Mouse (Mus musculus): ENCODE measurements around the gene Capn12. TPM values are rescaled to one million over a fixed set of nuclear protein-coding genes. Genes with fewer than 3 reads are reported as not detected.
A peak's percentile ranks its signal among the peaks of the same experiment; 100 is the strongest.

Gene Capn12
- total and polyA plus RNA-seq, 2 experiments from 2014 or later: 0.38 to 0.41 TPM

GRCm38 (mm10) chr7:28931695-28932039 lies 50.4 kb downstream of the Capn12 start:
- ATAC-seq (ENCODE audit: low FRiP score) (no peak), DNase-seq (ENCODE audit: low spot score) (no peak)
- no peak overlapping the region for H3K27ac ChIP-seq (ENCODE audit: low read depth, low read length)
- no peaks in the 10 kb centered on the region for H3K36me3 ChIP-seq (ENCODE audit: insufficient read depth, low read length)
- WGBS: 90% methylated on average over 4 of the region's 4 CpGs
- no peak overlapping the region for H3K9ac ChIP-seq (replicated peaks; ENCODE audit: low read length, poor library complexity, severe bottlenecking)
- no peak for TF ChIP-seq CTCF (IDR thresholded peaks at IDR 0.05)
- H3K4me2 ChIP-seq (ENCODE audit: low read depth, low read length, poor library complexity, severe bottlenecking): no peak overlapping the region
- no peaks in the 10 kb centered on the region for H3K9me3 ChIP-seq (ENCODE audit: low read length)
- H3K4me1 ChIP-seq (ENCODE audit: insufficient read depth, low read length): no peaks in the 10 kb centered on the region
- no peak overlapping the region for H3K4me3 ChIP-seq (ENCODE audit: low read depth, low read length)
- no peaks in the 10 kb centered on the region for H3K27me3 ChIP-seq (ENCODE audit: insufficient read depth, low read length)

GRCm38 (mm10) chr7:28932421-28933041 lies 51.3 kb downstream of the Capn12 start:
- no peak for DNase-seq (ENCODE audit: low spot score)
- H3K27ac ChIP-seq (ENCODE audit: low read depth, low read length): no peak overlapping the region
- no peak for ATAC-seq (ENCODE audit: low FRiP score)
- no peak overlapping the region for H3K4me3 ChIP-seq (ENCODE audit: low read depth, low read length)
- H3K4me1 ChIP-seq (ENCODE audit: insufficient read depth, low read length): no peaks in the 10 kb centered on the region
- 81% methylated on average over 6 of the region's 6 CpGs for WGBS
- H3K4me2 ChIP-seq (ENCODE audit: low read depth, low read length, poor library complexity, severe bottlenecking): no peak overlapping the region
- H3K9me3 ChIP-seq (ENCODE audit: low read length): no peaks in the 10 kb centered on the region
- H3K9ac ChIP-seq (replicated peaks; ENCODE audit: low read length, poor library complexity, severe bottlenecking): no peak overlapping the region
- no peaks in the 10 kb centered on the region for H3K27me3 ChIP-seq (ENCODE audit: insufficient read depth, low read length)
- TF ChIP-seq CTCF (IDR thresholded peaks at IDR 0.05): no peak
- no peaks in the 10 kb centered on the region for H3K36me3 ChIP-seq (ENCODE audit: insufficient read depth, low read length)

- H3K27ac ChIP-seq (ENCODE audit: low read depth, low read length): no peak overlapping the region
- TF ChIP-seq CTCF (IDR thresholded peaks at IDR 0.05): no peak
- ATAC-seq (ENCODE audit: low FRiP score): no peak
- 93% methylated on average over 2 of the region's 2 CpGs for WGBS
- no peak overlapping the region for H3K9ac ChIP-seq (replicated peaks; ENCODE audit: low read length, poor library complexity, severe bottlenecking)
- H3K4me3 ChIP-seq (ENCODE audit: low read depth, low read length): no peak overlapping the region
- H3K9me3 ChIP-seq (ENCODE audit: low read length): no peaks in the 10 kb centered on the region
- H3K27me3 ChIP-seq (ENCODE audit: insufficient read depth, low read length): no peaks in the 10 kb centered on the region
- no peak for DNase-seq (ENCODE audit: low spot score)
- H3K36me3 ChIP-seq (ENCODE audit: insufficient read depth, low read length): no peaks in the 10 kb centered on the region
- no peaks in the 10 kb centered on the region for H3K4me1 ChIP-seq (ENCODE audit: insufficient read depth, low read length)
- H3K4me2 ChIP-seq (ENCODE audit: low read depth, low read length, poor library complexity, severe bottlenecking): no peak overlapping the region
Measured at GRCm38 (mm10) chr7:28933825-28934224, 52.6 kb downstream of the Capn12 start.

GRCm38 (mm10) chr7:28936787-28937186 lies 55.6 kb downstream of the Capn12 start:
- no peak overlapping the region for H3K27ac ChIP-seq (ENCODE audit: low read depth, low read length)
- TF ChIP-seq CTCF (IDR thresholded peaks at IDR 0.05): no peak
- DNase-seq (ENCODE audit: low spot score): no peak

GRCm38 (mm10) chr7:28938654-28939053 lies 57.4 kb downstream of the Capn12 start:
- H3K9ac ChIP-seq (replicated peaks; ENCODE audit: low read length, poor library complexity, severe bottlenecking): no peak overlapping the region
- H3K9me3 ChIP-seq (ENCODE audit: low read length): no peaks in the 10 kb centered on the region
- DNase-seq (ENCODE audit: low spot score) (peak; percentile 47), ATAC-seq (ENCODE audit: low FRiP score) (peak; percentile 71)
- H3K27me3 ChIP-seq (ENCODE audit: insufficient read depth, low read length): no peaks in the 10 kb centered on the region
- no peak overlapping the region for H3K4me2 ChIP-seq (ENCODE audit: low read depth, low read length, poor library complexity, severe bottlenecking)
- 67% methylated on average over 4 of the region's 4 CpGs for WGBS
- H3K4me3 ChIP-seq (ENCODE audit: low read depth, low read length): no peak overlapping the region
- no peak overlapping the region for H3K27ac ChIP-seq (ENCODE audit: low read depth, low read length)
- H3K36me3 ChIP-seq (ENCODE audit: insufficient read depth, low read length): no peaks in the 10 kb centered on the region
- TF ChIP-seq CTCF (IDR thresholded peaks at IDR 0.05): 0 out of 2 replicates have a peak, but pooled peaks have one; percentile 11
- no peaks in the 10 kb centered on the region; the same call in 1 of the 2 replicates for H3K4me1 ChIP-seq (ENCODE audit: insufficient read depth, low read length)

More at GRCm38 (mm10) chr7:28936787-28937186, 55.6 kb downstream of the Capn12 start:
- no peak for ATAC-seq (ENCODE audit: low FRiP score)
- H3K36me3 ChIP-seq (ENCODE audit: insufficient read depth, low read length): no peaks in the 10 kb centered on the region
- no peak overlapping the region for H3K4me3 ChIP-seq (ENCODE audit: low read depth, low read length)
- no peak overlapping the region for H3K9ac ChIP-seq (replicated peaks; ENCODE audit: low read length, poor library complexity, severe bottlenecking)
- H3K27me3 ChIP-seq (ENCODE audit: insufficient read depth, low read length): no peaks in the 10 kb centered on the region
- H3K9me3 ChIP-seq (ENCODE audit: low read length): no peaks in the 10 kb centered on the region
- no peaks in the 10 kb centered on the region; the same call in 1 of the 2 replicates for H3K4me1 ChIP-seq (ENCODE audit: insufficient read depth, low read length)
- no peak overlapping the region for H3K4me2 ChIP-seq (ENCODE audit: low read depth, low read length, poor library complexity, severe bottlenecking)
- WGBS: 57% methylated on average over 4 of the region's 4 CpGs

GRCm38 (mm10) chr7:28939418-28940183 lies 58.4 kb downstream of the Capn12 start:
- Histone ChIP-seq H3K4me1 (ENCODE audit: insufficient read depth, low read length) (no peaks in the 10 kb centered on the region; the same call in 1 of the 2 replicates), H3K9ac (replicated peaks; ENCODE audit: low read length, poor library complexity, severe bottlenecking) (no peak overlapping the region), H3K4me3 (ENCODE audit: low read depth, low read length) (no peak overlapping the region), H3K9me3 (ENCODE audit: low read length) (no peaks in the 10 kb centered on the region), H3K36me3 (ENCODE audit: insufficient read depth, low read length) (no peaks in the 10 kb centered on the region), H3K4me2 (ENCODE audit: low read depth, low read length, poor library complexity, severe bottlenecking) (no peak overlapping the region), H3K27me3 (ENCODE audit: insufficient read depth, low read length) (no peaks in the 10 kb centered on the region), H3K27ac (ENCODE audit: low read depth, low read length) (no peak overlapping the region)
- TF ChIP-seq CTCF (IDR thresholded peaks at IDR 0.05): no peak
- DNase-seq (ENCODE audit: low spot score) (no peak), ATAC-seq (ENCODE audit: low FRiP score) (no peak)
- 91% methylated on average over 7 of the region's 7 CpGs for WGBS

Data from midbrain, postnatal 0 days (tissue).